Mouse (Mus musculus) stomach, postnatal 0 days (tissue): ENCODE measurements at regions not wholly inside any gene's neighbourhood (a gene's known extent, or its start where the extent isn't known, plus 50 kb on each side); places are given as distances from the start of the nearest gene placed in this dataset.

Source experiments
- ATAC-seq: fragments of 200-750 bp; cut with Nextera tagmentation; 2 replicates; pipeline ENCODE4 v1.8.0; 2017; ENCODE audit not compliant: low FRiP score, low TSS enrichment
- DNase-seq: peaks from one replicate; pipeline ENCODE4 v3.0.0-alpha.2; 2016; ENCODE audit warnings: low spot score
- H3K27ac ChIP-seq: fragments of 300-500 bp; sonication (generic); replicated peaks from 2 replicates; pipeline ENCODE4 v1.5.1; 2014; ENCODE audit warnings: mild to moderate bottlenecking, control low read depth
- H3K27me3 ChIP-seq: fragments of 300-500 bp; sonication (generic); 2 replicates; pipeline ENCODE4 v1.6.1; 2014; ENCODE audit warnings: low read length; ENCODE audit not compliant: control insufficient read depth, insufficient read depth
- H3K36me3 ChIP-seq: fragments of 300-500 bp; sonication (generic); 2 replicates; pipeline ENCODE4 v1.6.1; 2014; ENCODE audit warnings: low read length, mixed read lengths; ENCODE audit not compliant: control insufficient read depth, insufficient read depth
- H3K4me1 ChIP-seq: fragments of 300-500 bp; sonication (generic); replicated peaks from 2 replicates; pipeline ENCODE4 v1.6.1; 2014; ENCODE audit warnings: antibody characterized with exemption; ENCODE audit not compliant: control insufficient read depth, insufficient read depth
- H3K4me2 ChIP-seq: fragments of 300-500 bp; sonication (generic); replicated peaks from 2 replicates; pipeline ENCODE4 v1.6.1; 2014; ENCODE audit warnings: low read depth, mild to moderate bottlenecking, control low read depth, moderate library complexity
- H3K4me3 ChIP-seq: fragments of 300-500 bp; sonication (generic); 2 replicates; pipeline ENCODE4 v1.5.1; 2014; ENCODE audit warnings: low read depth, low read length, control low read depth
- H3K9ac ChIP-seq: fragments of 300-500 bp; sonication (generic); 2 replicates; pipeline ENCODE4 v1.6.1; 2014; ENCODE audit warnings: mild to moderate bottlenecking, low read length, control low read depth, mixed read lengths
- H3K9me3 ChIP-seq: fragments of 300-500 bp; sonication (generic); 2 replicates; pipeline ENCODE4 v1.6.1; 2016; ENCODE audit warnings: low read length; ENCODE audit not compliant: control insufficient read depth
- CTCF ChIP-seq: IDR thresholded peaks from 2 replicates; pipeline ENCODE4 v1.5.1; 2016; ENCODE audit warnings: antibody characterized with exemption, low read depth, mild to moderate bottlenecking, moderate library complexity
- EP300 ChIP-seq: optimal IDR thresholded peaks from 2 replicates; pipeline ENCODE3; 2016; ENCODE audit warnings: antibody characterized with exemption
- WGBS: fragments of 180-500 bp; shearing (Covaris S2); extraction: QIAGEN DNeasy Blood & Tissue Kit; methylation state at CpG from one replicate; pipeline ENCODE4 v1.1.7; 2014; 5-methylcytosine and 5-hydroxymethylcytosine counted together

DNA sequence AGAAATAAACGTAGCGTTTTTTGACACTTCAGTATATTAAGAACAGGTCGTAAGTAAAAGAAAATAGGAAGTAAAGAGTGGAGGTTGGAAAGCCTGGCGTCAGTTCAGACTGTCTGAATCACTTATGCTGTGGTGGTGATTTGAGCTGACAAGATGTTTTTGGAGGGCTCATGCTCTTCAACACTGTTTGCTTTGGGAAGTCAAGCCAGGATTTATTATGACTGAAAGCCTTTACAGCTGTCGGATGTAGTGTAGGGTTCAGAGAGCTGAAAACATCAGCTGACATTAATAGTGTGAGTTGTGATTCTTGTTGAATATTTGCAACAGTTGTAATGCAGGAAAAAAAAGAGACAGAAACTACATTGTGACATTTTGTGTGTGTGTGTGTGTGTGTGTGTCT, 1062.9 kb upstream of the 4930412O13Rik start:
- H3K4me3 ChIP-seq: no peak overlapping the region
- no peak for ATAC-seq
- TF ChIP-seq EP300 (no peak), CTCF (no peak)
- no peaks in the 10 kb centered on the region for H3K9me3 ChIP-seq
- H3K4me1 ChIP-seq: no peaks in the 10 kb centered on the region
- H3K36me3 ChIP-seq: no peaks in the 10 kb centered on the region
- H3K27ac ChIP-seq: no peak overlapping the region
- H3K4me2 ChIP-seq: no peak overlapping the region
- no peak for DNase-seq
- WGBS: 33% methylated on average over 5 of the region's 5 CpGs
- no peaks in the 10 kb centered on the region for H3K27me3 ChIP-seq
- no peak overlapping the region for H3K9ac ChIP-seq

- no peak for TF ChIP-seq EP300
- no peak for TF ChIP-seq CTCF
- no peak for ATAC-seq
- no peaks in the 10 kb centered on the region for H3K27me3 ChIP-seq
- DNase-seq: no peak
- no peak overlapping the region for H3K9ac ChIP-seq
- no peak overlapping the region for H3K4me3 ChIP-seq
- H3K4me1 ChIP-seq: no peaks in the 10 kb centered on the region
- H3K4me2 ChIP-seq: no peak overlapping the region
- H3K36me3 ChIP-seq: no peaks in the 10 kb centered on the region
- no peak overlapping the region for H3K27ac ChIP-seq
- H3K9me3 ChIP-seq: no peaks in the 10 kb centered on the region
- WGBS: 66% methylated on average over 2 of the region's 2 CpGs
These were observed 1055.6 kb upstream of the 4930412O13Rik start for GRCm38 (mm10) chr2:8825406-8825805.
